Mouse (Mus musculus) heart, embryonic 13.5 days (tissue): ENCODE data around the gene Dhh. TPM values are rescaled to one million over a fixed set of nuclear protein-coding genes. Genes with fewer than 3 reads are reported as not detected.
"Not testable (repeated sequence)": the region's sequence is repeated elsewhere in the genome, so short reads cannot be mapped to it uniquely, and the experiment has no call there.

ENCODE experiments used
- ATAC-seq: fragments of 200-750 bp; cut with Nextera tagmentation; 2 replicates; pipeline ENCODE4 v1.8.0; 2017; ENCODE audit warnings: moderate TSS enrichment; ENCODE audit not compliant: insufficient number of reproducible peaks, low FRiP score, low TSS enrichment; ENCODE audit errors: extremely low read depth
- H3K27ac ChIP-seq: fragments of 300-500 bp; sonication (generic); replicated peaks from 2 replicates; pipeline ENCODE4 v1.5.1; 2015; ENCODE audit warnings: moderate library complexity, mild to moderate bottlenecking, inconsistent platforms
- H3K27me3 ChIP-seq: fragments of 300-500 bp; sonication (generic); replicated peaks from 2 replicates; pipeline ENCODE4 v1.6.1; 2015; ENCODE audit warnings: mild to moderate bottlenecking, inconsistent platforms
- H3K36me3 ChIP-seq: fragments of 300-500 bp; sonication (generic); 2 replicates; pipeline ENCODE4 v1.6.1; 2015; ENCODE audit warnings: mild to moderate bottlenecking, inconsistent platforms
- H3K4me1 ChIP-seq: fragments of 300-500 bp; sonication (generic); 2 replicates; pipeline ENCODE4 v1.6.1; 2015; ENCODE audit warnings: inconsistent platforms
- H3K4me2 ChIP-seq: fragments of 300-500 bp; sonication (generic); 2 replicates; pipeline ENCODE4 v1.6.1; 2015; ENCODE audit warnings: inconsistent platforms, mild to moderate bottlenecking, moderate library complexity
- H3K4me3 ChIP-seq: fragments of 300-500 bp; sonication (generic); 2 replicates; pipeline ENCODE4 v1.5.1; 2015; ENCODE audit warnings: moderate library complexity, mild to moderate bottlenecking, inconsistent platforms
- H3K9ac ChIP-seq: fragments of 300-500 bp; sonication (generic); 2 replicates; pipeline ENCODE4 v1.6.1; 2015; ENCODE audit warnings: inconsistent platforms, mild to moderate bottlenecking, moderate library complexity
- H3K9me3 ChIP-seq: fragments of 300-500 bp; sonication (generic); 2 replicates; pipeline ENCODE4 v1.6.1; 2016; ENCODE audit warnings: inconsistent platforms
- WGBS: fragments of 180-500 bp; shearing (Covaris S2); methylation state at CpG from one replicate; pipeline ENCODE4 v1.1.7; 2015; ENCODE audit warnings: mixed read lengths; 5-methylcytosine and 5-hydroxymethylcytosine counted together
- polyA plus RNA-seq: library from polyadenylated mRNA; unstranded; fragments of >200 nt; fragmentation: Nextera tagmentation; extraction: Ambion mirVana; gene quantifications from 2 replicates; pipeline ENCODE4 v1.2.1, GENCODE M21; 2015

Gene Dhh
- 2.1 and 2.3 TPM in 2 replicates for polyA plus RNA-seq

DNA sequence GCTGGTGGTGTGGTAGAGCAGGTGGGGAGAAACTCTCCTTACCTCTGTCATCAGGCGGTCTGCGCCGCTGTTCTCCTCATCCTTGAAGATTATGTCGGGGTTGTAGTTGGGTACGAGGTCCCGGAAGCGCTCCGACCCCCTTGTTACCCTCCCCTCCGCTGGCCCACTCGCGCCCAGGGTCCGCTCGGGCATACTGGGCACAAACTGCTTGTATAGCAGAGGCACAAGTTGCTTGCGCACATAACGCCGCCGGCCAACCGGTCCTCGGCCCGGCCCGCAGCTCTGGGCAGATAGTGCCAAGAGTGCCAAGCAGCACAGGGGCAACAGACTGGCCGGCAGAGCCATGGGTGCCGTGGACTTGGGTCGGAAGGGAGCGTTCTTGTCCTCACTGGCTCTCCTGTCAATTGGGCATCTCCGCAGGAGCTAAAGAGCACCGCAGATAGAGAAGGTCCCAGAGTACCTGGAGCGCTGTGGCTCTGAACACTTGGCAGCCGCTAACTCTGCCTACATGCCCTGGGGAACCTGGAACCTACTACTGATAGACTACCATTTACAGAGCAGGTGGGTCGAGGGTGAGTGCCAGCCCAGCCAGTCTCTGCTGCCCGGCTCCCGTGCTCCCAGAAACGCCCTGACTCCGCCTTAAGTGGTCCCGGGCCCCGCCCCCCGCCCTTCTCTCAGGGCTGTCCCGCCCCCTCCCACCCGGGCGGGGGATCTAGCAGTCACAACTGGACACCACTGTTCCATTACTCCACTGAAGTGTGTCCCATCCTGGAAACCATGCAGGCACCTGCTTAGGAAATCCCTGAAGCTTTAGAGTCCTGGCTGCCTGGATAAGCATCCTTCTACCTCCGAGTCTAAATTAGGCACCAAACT lies at the start of gene Dhh:
Gene Dhh, minus strand, starts transcription at position 613 of the 873 bp plus-strand sequence.
- Histone ChIP-seq H3K9ac (peak within 1 kb of the TSS; percentile 73), H3K27ac (no peak within 1 kb of the TSS), H3K9me3 (no peaks in the 10 kb centered on the region), H3K27me3 (peaks cover 75% of the 10 kb centered on the region), H3K4me1 (peaks cover 55% of the 10 kb centered on the region), H3K36me3 (peaks cover 6% of the 10 kb centered on the region), H3K4me2 (peak within 1 kb of the TSS; percentile 100), H3K4me3 (peak within 1 kb of the TSS; percentile 50)
- WGBS: 2% methylated on average over 41 of the region's 41 CpGs
- ATAC-seq: no peak

DNA sequence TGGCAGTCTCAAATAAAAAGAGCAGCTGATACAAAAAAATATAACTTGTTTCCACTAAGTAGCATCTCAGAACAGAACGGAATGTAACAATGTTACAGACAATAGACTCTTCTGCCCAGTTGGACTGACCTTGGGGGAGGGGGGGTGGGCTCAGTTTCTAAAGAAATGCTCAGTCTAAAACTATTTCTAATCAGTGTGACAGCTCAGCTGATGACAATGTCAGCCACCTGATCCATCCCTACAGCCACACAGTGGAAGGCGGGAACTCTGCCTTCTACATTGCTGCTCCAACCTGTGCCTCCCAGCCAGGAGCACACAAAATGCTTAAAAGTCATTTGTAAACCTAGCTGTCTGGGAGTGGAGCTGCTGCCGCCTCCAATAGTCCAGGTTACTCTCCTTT lies 49.5 kb upstream of the Dhh start:
- H3K27ac ChIP-seq: no peak overlapping the region
- H3K9me3 ChIP-seq: no peaks in the 10 kb centered on the region; the same call in 1 of the 2 replicates
- no peak overlapping the region for H3K4me3 ChIP-seq
- no peak overlapping the region for H3K9ac ChIP-seq
- peaks cover 12% of the 10 kb centered on the region for H3K4me1 ChIP-seq
- WGBS: 50% methylated on average over 3 of the region's 3 CpGs
- no peak for ATAC-seq
- H3K36me3 ChIP-seq: peaks cover 17% of the 10 kb centered on the region
- no peak overlapping the region for H3K4me2 ChIP-seq
- no peaks in the 10 kb centered on the region for H3K27me3 ChIP-seq

GRCm38 (mm10) chr15:98943133-98943532 lies 44.8 kb upstream of the Dhh start:
- Histone ChIP-seq H3K9ac (no peak overlapping the region), H3K27me3 (no peaks in the 10 kb centered on the region), H3K9me3 (no peaks in the 10 kb centered on the region; the same call in 1 of the 2 replicates), H3K4me3 (no peak overlapping the region), H3K36me3 (no peaks in the 10 kb centered on the region), H3K27ac (no peak overlapping the region), H3K4me1 (no peaks in the 10 kb centered on the region), H3K4me2 (no peak overlapping the region)
- WGBS: 73% methylated on average over 4 of the region's 4 CpGs
- ATAC-seq: no peak

GRCm38 (mm10) chr15:98942081-98942480 lies 43.7 kb upstream of the Dhh start:
- no peaks in the 10 kb centered on the region; the same call in 1 of the 2 replicates for H3K9me3 ChIP-seq
- H3K4me3 ChIP-seq: no peak overlapping the region
- H3K27me3 ChIP-seq: no peaks in the 10 kb centered on the region
- H3K9ac ChIP-seq: no peak overlapping the region
- no peaks in the 10 kb centered on the region for H3K4me1 ChIP-seq
- 74% methylated on average over 4 of the region's 4 CpGs for WGBS
- no peak overlapping the region for H3K4me2 ChIP-seq
- no peak overlapping the region for H3K27ac ChIP-seq
- no peaks in the 10 kb centered on the region for H3K36me3 ChIP-seq
- no peak for ATAC-seq

DNA sequence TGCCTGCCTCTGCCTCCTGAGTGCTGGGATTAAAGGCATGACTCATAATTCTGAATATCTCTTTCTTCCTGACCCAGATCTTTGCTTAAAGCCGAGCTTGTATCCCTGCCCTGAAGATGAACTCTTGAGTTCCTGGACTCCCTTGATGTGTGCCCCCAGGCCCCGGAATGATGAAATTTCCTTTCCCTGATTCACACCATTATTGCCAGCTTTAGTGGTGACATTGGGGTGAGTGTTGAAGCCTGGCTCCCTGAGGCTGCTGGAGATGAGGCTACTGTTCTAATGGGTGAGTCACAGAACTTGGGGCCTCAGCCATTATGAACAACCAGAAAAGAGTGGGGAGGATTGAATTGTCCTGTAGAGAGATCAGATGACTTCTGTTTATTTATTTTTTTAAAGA lies 43.2 kb upstream of the Dhh start:
- 49% methylated on average over 2 of the region's 2 CpGs for WGBS
- ATAC-seq: no peak
- no peaks in the 10 kb centered on the region for H3K36me3 ChIP-seq
- no peak overlapping the region for H3K4me3 ChIP-seq
- no peaks in the 10 kb centered on the region for H3K4me1 ChIP-seq
- H3K27ac ChIP-seq: no peak overlapping the region
- H3K9me3 ChIP-seq: no peaks in the 10 kb centered on the region; the same call in 1 of the 2 replicates
- H3K9ac ChIP-seq: no peak overlapping the region
- no peak overlapping the region for H3K4me2 ChIP-seq
- H3K27me3 ChIP-seq: no peaks in the 10 kb centered on the region

DNA sequence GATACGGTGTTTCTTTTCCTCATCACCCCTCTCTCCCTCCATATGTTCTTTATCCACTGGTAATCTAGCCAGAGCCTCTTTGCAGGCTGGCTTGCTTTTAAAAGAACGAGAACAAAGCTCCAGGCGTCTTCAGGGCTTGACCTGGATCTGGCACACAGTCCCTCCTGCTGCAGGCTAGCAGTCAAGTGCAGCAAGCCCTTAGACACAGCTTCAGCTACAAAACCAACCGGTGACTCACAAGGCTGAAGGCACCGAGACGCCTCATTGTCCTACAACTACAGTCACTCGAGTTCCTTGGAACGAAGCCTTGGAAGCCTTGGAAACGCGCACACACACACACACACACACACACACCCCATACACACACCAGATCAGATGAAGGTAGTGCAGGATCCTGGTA lies 42.5 kb upstream of the Dhh start:
- H3K9ac ChIP-seq: no peak overlapping the region
- H3K27ac ChIP-seq: no peak overlapping the region
- 71% methylated on average over 10 of the region's 10 CpGs for WGBS
- ATAC-seq: no peak
- H3K36me3 ChIP-seq: no peaks in the 10 kb centered on the region
- no peaks in the 10 kb centered on the region for H3K27me3 ChIP-seq
- no peaks in the 10 kb centered on the region; the same call in 1 of the 2 replicates for H3K9me3 ChIP-seq
- H3K4me3 ChIP-seq: no peak overlapping the region
- H3K4me1 ChIP-seq: peaks cover 2% of the 10 kb centered on the region
- no peak overlapping the region for H3K4me2 ChIP-seq

- no peaks in the 10 kb centered on the region for H3K27me3 ChIP-seq
- peak within 1 kb of the TSS; percentile 83 for H3K4me2 ChIP-seq
- under 1% methylated on average over 57 of the region's 58 CpGs for WGBS
- H3K4me3 ChIP-seq: peak within 1 kb of the TSS; percentile 87
- H3K36me3 ChIP-seq: peaks cover 22% of the 10 kb centered on the region
- peaks cover 25% of the 10 kb centered on the region for H3K4me1 ChIP-seq
- H3K9ac ChIP-seq: peak within 1 kb of the TSS; percentile 99
- no peaks in the 10 kb centered on the region for H3K9me3 ChIP-seq
- peak within 1 kb of the TSS; percentile 100 for H3K27ac ChIP-seq
- peak; percentile 92 for ATAC-seq
These were observed 36.0 kb upstream of the Dhh start, which contains the start of gene Tuba1b for GRCm38 (mm10) chr15:98934217-98934839. Tuba1b (minus strand) TSS chr15:98934565.

DNA sequence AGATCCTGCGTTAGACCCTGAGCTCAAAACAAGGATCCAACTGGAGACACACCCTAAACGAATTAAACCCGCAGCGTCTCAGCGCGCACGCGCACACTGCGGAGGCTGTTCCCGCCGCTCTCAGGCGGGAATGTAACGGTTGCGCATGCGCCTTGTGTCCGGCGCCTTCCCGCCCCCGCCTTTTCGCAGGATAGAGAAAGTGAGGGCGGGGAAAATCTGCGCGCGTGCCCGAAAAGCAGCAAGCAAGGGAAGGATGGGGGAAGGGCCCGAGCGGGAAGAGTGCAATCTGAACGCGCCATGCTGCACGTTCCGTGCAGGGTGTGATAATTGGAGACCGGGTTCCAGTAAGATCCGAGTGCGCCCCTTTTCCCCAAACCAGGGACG lies 35.5 kb upstream of the Dhh start:
- peak overlapping the region; percentile 99 for H3K9ac ChIP-seq
- under 1% methylated on average over 35 of the region's 35 CpGs for WGBS
- peak overlapping the region; percentile 87 for H3K4me3 ChIP-seq
- H3K27ac ChIP-seq: peak overlapping the region; percentile 100
- H3K36me3 ChIP-seq: peaks cover 22% of the 10 kb centered on the region
- no peaks in the 10 kb centered on the region for H3K27me3 ChIP-seq
- H3K9me3 ChIP-seq: no peaks in the 10 kb centered on the region
- H3K4me2 ChIP-seq: peak overlapping the region; percentile 83
- peak; percentile 76 for ATAC-seq
- peaks cover 29% of the 10 kb centered on the region for H3K4me1 ChIP-seq

GRCm38 (mm10) chr15:98933004-98933671 lies 34.8 kb upstream of the Dhh start:
- not testable (repeated sequence) for ATAC-seq, H3K9me3 ChIP-seq, H3K27me3 ChIP-seq
- WGBS: 7% methylated on average over 8 of the region's 9 CpGs
- H3K9ac ChIP-seq: peak overlapping the region; percentile 99
- H3K4me1 ChIP-seq: peaks cover 36% of the 10 kb centered on the region
- peaks cover 22% of the 10 kb centered on the region for H3K36me3 ChIP-seq
- peak overlapping the region; percentile 87 for H3K4me3 ChIP-seq
- H3K27ac ChIP-seq: peak overlapping the region; percentile 100
- peak overlapping the region; percentile 83 for H3K4me2 ChIP-seq

- Histone ChIP-seq H3K27ac (peak overlapping the region; percentile 4; the same call in 1 of the 2 replicates), H3K27me3 (no peaks in the 10 kb centered on the region), H3K9ac (peak overlapping the region; percentile 61), H3K4me1 (peaks cover 37% of the 10 kb centered on the region), H3K4me2 (peak overlapping the region; percentile 11; the same call in 1 of the 2 replicates), H3K4me3 (no peak overlapping the region), H3K36me3 (peaks cover 22% of the 10 kb centered on the region), H3K9me3 (no peaks in the 10 kb centered on the region)
- no peak for ATAC-seq
- 80% methylated on average over 3 of the region's 3 CpGs for WGBS
These were observed 32.7 kb upstream of the Dhh start for GRCm38 (mm10) chr15:98930998-98931397.
